In genomic region chr12:85600637-85601036, GRCm38 (mm10) we compare ENCODE assay signal across 9 mouse cellular contexts. TPM values are rescaled to one million over a fixed set of nuclear protein-coding genes. Genes with fewer than 3 reads are reported as not detected.
DNase-seq lines count a peak whose midpoint lies in the region; ATAC-seq and TF ChIP-seq lines count a peak whose summit lies in the region.
"Had no signal": no experiment of that assay in that cellular context is flagged by ENCODE, and none has a peak within 500 bp of the region (broad histone marks: within the 10 kb centered on the region; RNA-seq: fewer than 3 reads in every experiment).

No protein-coding gene starts in this region.

- H3K9ac ChIP-seq in kidney, embryonic 14.5 days (ENCODE audit: low read depth, low read length) = no peak overlapping the region
- H3K9ac ChIP-seq in embryonic facial prominence, embryonic 14.5 days (ENCODE audit: low read depth, low read length) = peak overlapping the region; percentile 84; the same call in 1 of the 2 replicates
- H3K9ac ChIP-seq in intestine, embryonic 14.5 days (ENCODE audit: low read length) = peak overlapping the region; percentile 7; the same call in 1 of the 2 replicates
- H3K9ac ChIP-seq in midbrain, postnatal 0 days (replicated peaks; ENCODE audit: low read length, poor library complexity, severe bottlenecking) = peak overlapping the region; percentile 98; the same call in 1 of the 2 replicates

- peak overlapping the region; percentile 72 for H3K4me3 ChIP-seq in kidney, embryonic 14.5 days (ENCODE audit: low read length)
- peak overlapping the region; percentile 85 for H3K4me3 ChIP-seq in embryonic facial prominence, embryonic 14.5 days (ENCODE audit: low read depth, low read length)
- peak overlapping the region; percentile 75; the same call in 1 of the 2 replicates for H3K4me3 ChIP-seq in intestine, embryonic 14.5 days (ENCODE audit: low read depth, low read length)
- H3K4me3 ChIP-seq in midbrain, postnatal 0 days (ENCODE audit: low read depth, low read length) = peak overlapping the region; percentile 76

- DNase-seq in kidney, adult 8-10 months = no peak
- no peak for DNase-seq in embryonic facial prominence, embryonic 14.5 days (ENCODE audit: low spot score)
- DNase-seq in intestine, embryonic 14.5 days (ENCODE audit: low spot score) = no peak
- no peak for DNase-seq in midbrain, postnatal 0 days (ENCODE audit: low spot score)
- DNase-seq in right cerebral cortex, adult 18-20 months = no peak
- DNase-seq in urinary bladder, postnatal 4 days (ENCODE audit: low spot score in 2 of 2) = no peak

- peak overlapping the region; percentile 83; the same call in 1 of the 2 replicates for H3K4me2 ChIP-seq in kidney, embryonic 14.5 days (replicated peaks; ENCODE audit: low read depth, low read length)
- peak overlapping the region; percentile 81 for H3K4me2 ChIP-seq in embryonic facial prominence, embryonic 14.5 days (ENCODE audit: low read depth, low read length)
- peak overlapping the region; percentile 67 for H3K4me2 ChIP-seq in intestine, embryonic 14.5 days (ENCODE audit: low read length)
- H3K4me2 ChIP-seq in midbrain, postnatal 0 days (ENCODE audit: low read depth, low read length, poor library complexity, severe bottlenecking) = peak overlapping the region; percentile 92

- ATAC-seq in kidney, embryonic 14.5 days (ENCODE audit: low FRiP score, low TSS enrichment) = no peak
- no peak for ATAC-seq in embryonic facial prominence, embryonic 14.5 days (ENCODE audit: low read depth)
- no peak for ATAC-seq in intestine, embryonic 14.5 days (replicated peaks; ENCODE audit: low FRiP score, low TSS enrichment, low read depth)
- ATAC-seq in midbrain, postnatal 0 days (ENCODE audit: low FRiP score) = no peak
- no peak for ATAC-seq in megakaryocyte progenitor cell, adult 5-6 weeks (replicated peaks; ENCODE audit: poor library complexity)

- no peak overlapping the region for H3K27ac ChIP-seq in kidney, embryonic 14.5 days (ENCODE audit: low read depth, low read length)
- H3K27ac ChIP-seq in embryonic facial prominence, embryonic 14.5 days (replicated peaks; ENCODE audit: low read depth, low read length) = peak overlapping the region; percentile 62; the same call in 1 of the 2 replicates
- H3K27ac ChIP-seq in intestine, embryonic 14.5 days (ENCODE audit: low read depth) = no peak overlapping the region
- no peak overlapping the region for H3K27ac ChIP-seq in midbrain, postnatal 0 days (ENCODE audit: low read depth, low read length)

- peaks cover 6% of the 10 kb centered on the region; the same call in 1 of the 2 replicates for H3K27me3 ChIP-seq in kidney, embryonic 14.5 days (ENCODE audit: control insufficient read depth, insufficient read depth, low read length)
- no peaks in the 10 kb centered on the region for H3K27me3 ChIP-seq in embryonic facial prominence, embryonic 14.5 days (replicated peaks; ENCODE audit: control insufficient read depth, insufficient read depth, low read length)
- H3K27me3 ChIP-seq in intestine, embryonic 14.5 days (replicated peaks; ENCODE audit: control insufficient read depth, insufficient read depth, low read length) = no peaks in the 10 kb centered on the region
- no peaks in the 10 kb centered on the region for H3K27me3 ChIP-seq in midbrain, postnatal 0 days (ENCODE audit: insufficient read depth, low read length)

- H3K4me1 ChIP-seq in kidney, embryonic 14.5 days (ENCODE audit: control insufficient read depth, insufficient read depth, low read length) = peaks cover 15% of the 10 kb centered on the region
- peaks cover 27% of the 10 kb centered on the region for H3K4me1 ChIP-seq in embryonic facial prominence, embryonic 14.5 days (ENCODE audit: control insufficient read depth, insufficient read depth, low read length)
- peaks cover 48% of the 10 kb centered on the region for H3K4me1 ChIP-seq in intestine, embryonic 14.5 days (replicated peaks; ENCODE audit: control insufficient read depth, insufficient read depth, low read length)
- H3K4me1 ChIP-seq in midbrain, postnatal 0 days (ENCODE audit: insufficient read depth, low read length) = peaks cover 20% of the 10 kb centered on the region

- H3K9me3 ChIP-seq in kidney, embryonic 14.5 days (ENCODE audit: control insufficient read depth, low read length) = no peaks in the 10 kb centered on the region
- no peaks in the 10 kb centered on the region for H3K9me3 ChIP-seq in embryonic facial prominence, embryonic 14.5 days (ENCODE audit: control insufficient read depth, low read length)
- H3K9me3 ChIP-seq in intestine, embryonic 14.5 days (ENCODE audit: control insufficient read depth, low read length) = no peaks in the 10 kb centered on the region
- H3K9me3 ChIP-seq in midbrain, postnatal 0 days (ENCODE audit: low read length) = no peaks in the 10 kb centered on the region

- H3K36me3 ChIP-seq in kidney, embryonic 14.5 days (ENCODE audit: control insufficient read depth, insufficient read depth, low read length) = no peaks in the 10 kb centered on the region
- H3K36me3 ChIP-seq in embryonic facial prominence, embryonic 14.5 days (ENCODE audit: control insufficient read depth, insufficient read depth, low read length) = no peaks in the 10 kb centered on the region
- no peaks in the 10 kb centered on the region for H3K36me3 ChIP-seq in intestine, embryonic 14.5 days (ENCODE audit: control insufficient read depth, insufficient read depth, low read length)
- no peaks in the 10 kb centered on the region for H3K36me3 ChIP-seq in midbrain, postnatal 0 days (ENCODE audit: insufficient read depth, low read length)
- H3K36me3 ChIP-seq: G1E had no signal

- 39% methylated on average over 7 of the region's 7 CpGs for WGBS in kidney, embryonic 14.5 days
- WGBS in embryonic facial prominence, embryonic 14.5 days = 36% methylated on average over 7 of the region's 7 CpGs
- 35% methylated on average over 7 of the region's 7 CpGs for WGBS in intestine, embryonic 14.5 days
- 45% methylated on average over 7 of the region's 7 CpGs for WGBS in midbrain, postnatal 0 days

- no peak for TF ChIP-seq CTCF in midbrain, postnatal 0 days (IDR thresholded peaks at IDR 0.05)

RNA-seq across cellular contexts. Expression of gene Jdp2, which starts 1.8 kb away (rescaled TPM):
- polyA plus RNA-seq in kidney, embryonic 14.5 days (2014; fragmentation: Nextera tagmentation; extraction: Ambion mirVana) = 0.49 and 0.66 TPM in 2 replicates
- 1.7 and 2.4 TPM in 2 replicates for polyA plus RNA-seq in embryonic facial prominence, embryonic 14.5 days (2014; fragmentation: Nextera tagmentation; extraction: Ambion mirVana)
- 1.0 and 1.2 TPM in 2 replicates for polyA plus RNA-seq in intestine, embryonic 14.5 days (2014; fragmentation: Nextera tagmentation; extraction: Ambion mirVana)
- 15.8 and 18.4 TPM in 2 replicates for total RNA-seq in midbrain, postnatal 0 days (2014; rRNA removed)
- 0.56 and 1.0 TPM in 2 replicates for polyA plus RNA-seq in midbrain, postnatal 0 days (2015; fragmentation: Nextera tagmentation; extraction: Ambion mirVana)
- 12.9 and 18.0 TPM in 2 replicates for total RNA-seq in megakaryocyte progenitor cell, adult 5-6 weeks (2015)
- 38.1 and 46.1 TPM in 2 replicates for total RNA-seq in megakaryocyte progenitor cell, adult 5-6 weeks (2017)
- total RNA-seq: G1E had no signal
- polyA plus RNA-seq: G1E had no signal
